Mouse (Mus musculus): ENCODE data around the gene Pard3b. TPM values are rescaled to one million over a fixed set of nuclear protein-coding genes. Genes with fewer than 3 reads are reported as not detected.

The Pard3b gene
- polyA plus RNA-seq, 1 experiment: 3.4 TPM

- WGBS: 65% methylated on average over 3 of the region's 3 CpGs
- no peak for TF ChIP-seq CTCF (conservative IDR thresholded peaks at IDR 0.05; ENCODE audit: insufficient read depth, insufficient read length, low read depth, low read length)
- TF ChIP-seq POLR2A (IDR thresholded peaks at IDR 0.05; ENCODE audit: low read depth, low read length): no peak
- DNase-seq: no peak
- Histone ChIP-seq H3K4me1 (ENCODE audit: control insufficient read depth, insufficient read depth, low read length) (no peaks in the 10 kb centered on the region), H3K27ac (ENCODE audit: insufficient read depth, low read depth, low read length) (no peak overlapping the region), H3K27me3 (replicated peaks; ENCODE audit: control insufficient read depth, insufficient read depth, low read length) (no peaks in the 10 kb centered on the region), H3K4me3 (ENCODE audit: insufficient read depth, low read depth, low read length) (no peak overlapping the region), H3K36me3 (ENCODE audit: control insufficient read depth, insufficient read depth, low read length) (no peaks in the 10 kb centered on the region)
Measured at GRCm38 (mm10) chr1:61645062-61645461, 6.4 kb downstream of the Pard3b start.

DNA sequence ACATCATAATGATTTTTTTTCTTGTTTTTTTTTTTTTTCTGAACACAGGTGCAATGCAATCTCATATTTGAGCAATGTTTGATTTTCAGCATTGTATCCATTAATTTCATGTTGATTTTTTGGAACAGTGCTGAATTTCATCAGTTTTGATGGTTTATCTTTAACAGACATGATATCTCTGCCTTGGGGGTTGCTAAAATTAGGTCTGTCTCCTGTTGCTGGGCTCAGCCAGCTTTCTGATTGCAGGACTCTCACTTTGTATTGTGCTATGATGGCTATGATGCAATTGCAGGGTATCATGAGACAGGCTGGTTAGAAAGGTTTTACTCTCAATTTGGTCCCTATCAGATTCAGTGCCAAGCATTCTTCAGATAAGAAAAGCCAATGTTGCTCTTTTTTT, 11.3 kb downstream of the Pard3b start:
- H3K27ac ChIP-seq (ENCODE audit: insufficient read depth, low read depth, low read length): no peak overlapping the region
- H3K36me3 ChIP-seq (ENCODE audit: control insufficient read depth, insufficient read depth, low read length): no peaks in the 10 kb centered on the region
- no peak for TF ChIP-seq CTCF (conservative IDR thresholded peaks at IDR 0.05; ENCODE audit: insufficient read depth, insufficient read length, low read depth, low read length)
- H3K27me3 ChIP-seq (replicated peaks; ENCODE audit: control insufficient read depth, insufficient read depth, low read length): no peaks in the 10 kb centered on the region
- no peak for DNase-seq
- H3K4me1 ChIP-seq (ENCODE audit: control insufficient read depth, insufficient read depth, low read length): no peaks in the 10 kb centered on the region
- H3K4me3 ChIP-seq (ENCODE audit: insufficient read depth, low read depth, low read length): no peak overlapping the region

GRCm38 (mm10) chr1:61651454-61652271, 13.0 kb downstream of the Pard3b start:
- no peak for DNase-seq
- 91% methylated on average over 1 of the region's 1 CpGs for WGBS

GRCm38 (mm10) chr1:61657760-61658159, 19.1 kb downstream of the Pard3b start:
- no peak for DNase-seq
- Histone ChIP-seq H3K27ac (ENCODE audit: insufficient read depth, low read depth, low read length) (no peak overlapping the region), H3K27me3 (replicated peaks; ENCODE audit: control insufficient read depth, insufficient read depth, low read length) (no peaks in the 10 kb centered on the region), H3K4me1 (ENCODE audit: control insufficient read depth, insufficient read depth, low read length) (no peaks in the 10 kb centered on the region), H3K36me3 (ENCODE audit: control insufficient read depth, insufficient read depth, low read length) (no peaks in the 10 kb centered on the region), H3K4me3 (ENCODE audit: insufficient read depth, low read depth, low read length) (no peak overlapping the region)
- WGBS: 91% methylated on average over 3 of the region's 3 CpGs
- TF ChIP-seq CTCF (conservative IDR thresholded peaks at IDR 0.05; ENCODE audit: insufficient read depth, insufficient read length, low read depth, low read length) (no peak), POLR2A (IDR thresholded peaks at IDR 0.05; ENCODE audit: low read depth, low read length) (no peak)

More at GRCm38 (mm10) chr1:61651454-61652271, 13.0 kb downstream of the Pard3b start:
- Histone ChIP-seq H3K4me3 (ENCODE audit: insufficient read depth, low read depth, low read length) (no peak overlapping the region), H3K27me3 (replicated peaks; ENCODE audit: control insufficient read depth, insufficient read depth, low read length) (no peaks in the 10 kb centered on the region), H3K36me3 (ENCODE audit: control insufficient read depth, insufficient read depth, low read length) (no peaks in the 10 kb centered on the region), H3K27ac (ENCODE audit: insufficient read depth, low read depth, low read length) (no peak overlapping the region), H3K4me1 (ENCODE audit: control insufficient read depth, insufficient read depth, low read length) (no peaks in the 10 kb centered on the region)
- TF ChIP-seq CTCF (conservative IDR thresholded peaks at IDR 0.05; ENCODE audit: insufficient read depth, insufficient read length, low read depth, low read length): no peak
- TF ChIP-seq POLR2A (IDR thresholded peaks at IDR 0.05; ENCODE audit: low read depth, low read length): no peak

DNA sequence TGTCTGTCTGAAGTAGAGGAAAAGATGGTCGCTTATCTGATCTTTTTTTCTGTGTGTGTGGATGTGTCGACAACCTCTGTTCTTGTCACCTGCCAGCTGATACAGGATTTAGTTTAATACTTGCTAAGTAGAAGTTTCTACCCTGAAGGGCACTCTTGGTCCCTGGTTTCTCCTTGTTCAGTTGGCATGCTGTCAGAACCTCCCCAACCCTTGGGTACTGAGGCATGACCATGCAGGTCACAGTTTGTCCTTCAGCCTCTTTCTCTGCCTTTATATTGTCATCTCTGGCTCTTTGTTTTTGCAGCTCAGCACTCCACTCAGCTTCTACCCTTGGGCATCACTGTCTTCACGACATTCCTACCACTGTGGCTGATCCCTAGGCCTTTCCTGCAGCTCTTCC, 21.3 kb downstream of the Pard3b start:
- peak; percentile 65 for DNase-seq
- no peaks in the 10 kb centered on the region for H3K27me3 ChIP-seq (replicated peaks; ENCODE audit: control insufficient read depth, insufficient read depth, low read length)
- no peak overlapping the region for H3K4me3 ChIP-seq (ENCODE audit: insufficient read depth, low read depth, low read length)
- TF ChIP-seq POLR2A (IDR thresholded peaks at IDR 0.05; ENCODE audit: low read depth, low read length) (no peak), CTCF (conservative IDR thresholded peaks at IDR 0.05; ENCODE audit: insufficient read depth, insufficient read length, low read depth, low read length) (no peak)
- WGBS: 73% methylated on average over 3 of the region's 3 CpGs
- no peak overlapping the region for H3K27ac ChIP-seq (ENCODE audit: insufficient read depth, low read depth, low read length)
- H3K36me3 ChIP-seq (ENCODE audit: control insufficient read depth, insufficient read depth, low read length): no peaks in the 10 kb centered on the region
- H3K4me1 ChIP-seq (ENCODE audit: control insufficient read depth, insufficient read depth, low read length): no peaks in the 10 kb centered on the region

DNA sequence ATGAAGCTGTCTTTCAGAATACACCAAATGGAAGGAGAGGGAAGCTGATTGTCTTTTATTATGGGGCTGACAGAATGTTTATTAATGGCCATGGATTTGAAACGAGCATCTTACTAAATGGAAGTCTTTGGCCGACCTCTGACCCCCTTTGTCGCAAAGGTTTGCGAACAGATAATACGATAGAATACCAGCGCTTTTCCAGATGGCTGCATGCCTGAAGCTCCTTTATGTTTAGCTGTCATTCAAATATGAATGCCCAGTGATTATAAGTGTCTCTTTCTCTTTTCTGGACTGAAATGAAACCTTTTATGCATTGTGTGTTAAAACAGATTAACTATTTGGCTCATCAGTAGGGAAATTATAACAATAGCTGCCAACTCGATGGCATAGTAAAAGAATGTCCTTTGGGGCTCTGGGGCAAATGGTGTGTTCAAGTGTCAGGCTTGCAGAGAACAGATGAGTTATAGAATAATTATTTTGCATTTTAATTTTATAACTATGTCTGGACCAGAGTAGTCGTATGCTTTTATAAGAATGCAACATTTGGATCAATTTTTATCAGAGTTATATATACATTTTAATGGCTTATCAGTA, 46.7 kb downstream of the Pard3b start:
- 73% methylated on average over 8 of the region's 8 CpGs for WGBS
- no peak for TF ChIP-seq POLR2A (IDR thresholded peaks at IDR 0.05; ENCODE audit: low read depth, low read length)
- TF ChIP-seq CTCF (conservative IDR thresholded peaks at IDR 0.05; ENCODE audit: insufficient read depth, insufficient read length, low read depth, low read length): no peak
- no peak for DNase-seq

GRCm38 (mm10) chr1:61685921-61686320, 47.3 kb downstream of the Pard3b start:
- no peaks in the 10 kb centered on the region for H3K4me1 ChIP-seq (ENCODE audit: control insufficient read depth, insufficient read depth, low read length)
- H3K36me3 ChIP-seq (ENCODE audit: control insufficient read depth, insufficient read depth, low read length): no peaks in the 10 kb centered on the region
- H3K27me3 ChIP-seq (replicated peaks; ENCODE audit: control insufficient read depth, insufficient read depth, low read length): no peaks in the 10 kb centered on the region
- H3K4me3 ChIP-seq (ENCODE audit: insufficient read depth, low read depth, low read length): no peak overlapping the region
- TF ChIP-seq POLR2A (IDR thresholded peaks at IDR 0.05; ENCODE audit: low read depth, low read length) (no peak), CTCF (conservative IDR thresholded peaks at IDR 0.05; ENCODE audit: insufficient read depth, insufficient read length, low read depth, low read length) (no peak)
- WGBS: 98% methylated on average over 1 of the region's 1 CpGs
- no peak for DNase-seq
- no peak overlapping the region for H3K27ac ChIP-seq (ENCODE audit: insufficient read depth, low read depth, low read length)

More for the DNA sequence above, 46.7 kb downstream of the Pard3b start:
- H3K4me1 ChIP-seq (ENCODE audit: control insufficient read depth, insufficient read depth, low read length): no peaks in the 10 kb centered on the region
- no peaks in the 10 kb centered on the region for H3K27me3 ChIP-seq (replicated peaks; ENCODE audit: control insufficient read depth, insufficient read depth, low read length)
- H3K27ac ChIP-seq (ENCODE audit: insufficient read depth, low read depth, low read length): no peak overlapping the region
- no peak overlapping the region for H3K4me3 ChIP-seq (ENCODE audit: insufficient read depth, low read depth, low read length)
- H3K36me3 ChIP-seq (ENCODE audit: control insufficient read depth, insufficient read depth, low read length): no peaks in the 10 kb centered on the region

All from kidney, adult 2 months (tissue).